Mouse (Mus musculus) Patski (cell line): ENCODE measurements around the gene Oma1. TPM values are rescaled to one million over a fixed set of nuclear protein-coding genes. Genes with fewer than 3 reads are reported as not detected.
A peak's percentile ranks its signal among the peaks of the same experiment; 100 is the strongest.

Experiments used
- ATAC-seq: fragments of 100-300 bp; one replicate; pipeline ENCODE4 v1.8.0; 2021
- CTCF ChIA-PET: fragments of 350-600 bp; sonication (Branson Sonifier 250); formaldehyde crosslinking; loops from one replicate; lab custom pipeline; 2022; ENCODE audit warnings: inconsistent platforms; lab: Charles Lee
- POLR2A ChIA-PET: fragments of 350-600 bp; sonication (Branson Sonifier 250); formaldehyde crosslinking; loops from one replicate; lab custom pipeline; 2022; ENCODE audit warnings: antibody characterized with exemption, inconsistent platforms; lab: Charles Lee
- DNase-seq: peaks from one replicate; pipeline ENCODE4 v3.0.0-alpha.2; 2011; ENCODE audit warnings: low read depth, low spot score
- H3K27me3 ChIP-seq: fragments of 371-371 bp; one replicate; pipeline ENCODE4 v1.5.1; 2021
- CTCF ChIP-seq: fragments of 100-300 bp; IDR thresholded peaks from one replicate; pipeline ENCODE4 v1.5.1; 2021
- in situ Hi-C: fragments of 300-500 bp; cut with MboI; formaldehyde crosslinking; loops from 3 replicates; pipeline ENCODE4 v1.11.1; 2018; ENCODE audit warnings: low pct_unique_long_range_greater_than_20kb, mixed read lengths
- polyA plus RNA-seq: library from polyadenylated mRNA; unstranded; gene quantifications from one replicate; pipeline ENCODE4 v1.2.3, GENCODE M21; 2021

Gene Oma1
- 6.6 TPM for polyA plus RNA-seq

DNA sequence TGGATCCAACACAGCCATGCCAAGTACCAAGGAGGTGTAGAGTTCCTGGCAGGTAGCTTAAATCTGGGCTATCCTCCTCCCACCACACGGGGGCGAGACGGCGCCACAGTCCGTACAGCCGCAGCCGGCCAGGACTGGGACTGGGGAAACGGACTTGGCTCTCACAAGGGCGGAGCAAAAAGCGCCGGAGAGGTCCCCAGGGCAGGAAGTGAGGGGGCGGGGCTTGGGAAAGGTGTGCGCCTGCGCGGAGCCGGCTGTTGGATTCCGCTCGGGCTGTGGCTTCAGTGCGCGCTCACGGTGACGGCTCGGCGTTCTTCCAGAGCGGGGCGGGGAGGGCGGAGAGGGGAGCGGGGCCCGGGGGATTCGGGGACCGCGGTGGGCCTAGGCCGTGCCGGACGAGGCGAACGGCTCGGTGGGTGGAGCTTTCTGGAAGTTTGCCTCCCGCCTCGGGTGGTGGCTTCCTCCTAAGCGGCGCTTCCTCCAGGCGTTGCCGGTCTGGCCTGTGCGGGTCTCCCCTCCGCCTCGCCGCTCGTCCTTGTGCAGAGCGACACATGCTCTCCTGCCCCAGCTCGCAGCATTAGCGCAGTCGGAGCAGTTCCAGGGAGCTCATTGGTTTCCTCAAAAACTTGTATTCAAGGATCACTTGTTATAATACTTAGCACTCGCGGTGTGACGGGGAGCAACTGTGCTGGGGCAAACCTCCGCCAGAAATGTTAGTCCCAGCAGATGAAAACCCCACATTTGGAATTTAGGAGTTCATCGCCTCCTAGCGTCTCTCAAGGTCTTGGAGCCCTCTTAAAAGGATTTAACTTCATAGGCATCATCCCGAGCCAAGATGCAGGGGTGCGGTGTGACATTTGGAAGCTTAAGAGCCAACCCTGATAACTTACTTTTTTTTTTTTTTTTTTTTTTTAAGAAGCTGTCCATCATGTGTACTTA, at the start of gene Oma1:
Oma1 (plus strand) TSS at position 226 of the 939 bp plus-strand sequence.
- in situ Hi-C loops: loop anchor here (5.0 to 25.0 kb wide), 2 partner anchors 33 to 1573 kb away; partner anchors contain the start of gene C8a
- DNase-seq (peak; percentile 79), ATAC-seq (peak; percentile 99)
- ChIA-PET CTCF (interaction anchor here (0.6 to 2.4 kb wide), 7 partner anchors 13 to 121 kb away, joined by 3 to 17 read pairs (median 7); no protein-coding TSS in a partner anchor), POLR2A (interaction anchor here (1.0 to 1.9 kb wide), 2 partner anchors 15 to 99 kb away, joined by 3 to 4 read pairs; partner anchors contain the start of gene Slc35d1)
- H3K27me3 ChIP-seq: peaks cover 3% of the 10 kb centered on the region
- peak; percentile 81 for TF ChIP-seq CTCF

DNA sequence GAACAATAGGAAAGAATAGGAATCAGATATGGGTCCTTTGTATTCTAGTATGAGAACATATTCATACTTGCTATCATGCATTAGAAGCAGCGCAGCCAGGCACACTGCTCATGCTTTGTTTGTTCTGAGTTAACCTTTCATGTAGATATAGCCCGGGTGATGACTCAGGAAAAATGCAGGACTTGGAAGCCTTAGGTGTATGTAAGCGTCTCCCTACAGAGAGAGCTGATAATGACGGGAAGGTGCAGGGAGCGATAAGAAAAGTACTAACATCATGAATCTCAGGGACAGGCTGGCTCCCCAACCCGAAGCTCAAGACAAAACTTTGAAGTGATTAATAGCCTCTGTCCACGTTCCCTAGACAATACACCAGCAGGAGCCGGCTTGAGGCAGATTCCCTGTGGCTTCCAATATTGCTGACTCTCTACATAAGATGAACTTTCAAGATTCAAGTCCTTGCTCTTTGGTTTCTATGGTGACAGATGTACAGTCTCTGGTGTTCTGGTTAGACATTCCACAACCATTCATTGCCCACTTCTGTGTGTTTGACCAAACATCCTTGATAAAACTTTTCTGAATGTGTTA, 49.7 kb upstream of the Oma1 start:
- CTCF ChIA-PET: no interaction called here
- POLR2A ChIA-PET: no interaction called here
- TF ChIP-seq CTCF: no peak
- in situ Hi-C loops: no loop called here
- H3K27me3 ChIP-seq: no peaks in the 10 kb centered on the region
- ATAC-seq: no peak
- no peak for DNase-seq

DNA sequence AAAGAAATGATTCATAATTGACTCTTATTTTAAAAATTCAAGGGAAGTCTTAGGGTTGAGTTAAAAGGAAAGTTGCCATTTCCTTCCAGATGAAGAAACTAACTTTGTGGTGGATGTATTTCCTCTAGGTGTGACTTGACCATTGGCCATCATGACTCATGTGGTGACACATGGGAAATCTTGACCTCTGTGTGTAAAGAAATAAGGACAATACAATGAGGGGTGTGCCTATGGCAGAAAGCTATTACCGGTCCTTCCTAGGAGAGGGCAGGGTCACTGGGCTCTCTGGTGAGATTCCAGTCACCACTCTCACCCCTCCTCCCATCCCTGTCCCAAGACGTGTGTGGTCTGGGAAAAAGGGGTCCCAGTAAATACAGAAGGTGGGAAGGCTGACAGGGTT, 48.4 kb upstream of the Oma1 start:
- CTCF ChIA-PET: no interaction called here

DNA sequence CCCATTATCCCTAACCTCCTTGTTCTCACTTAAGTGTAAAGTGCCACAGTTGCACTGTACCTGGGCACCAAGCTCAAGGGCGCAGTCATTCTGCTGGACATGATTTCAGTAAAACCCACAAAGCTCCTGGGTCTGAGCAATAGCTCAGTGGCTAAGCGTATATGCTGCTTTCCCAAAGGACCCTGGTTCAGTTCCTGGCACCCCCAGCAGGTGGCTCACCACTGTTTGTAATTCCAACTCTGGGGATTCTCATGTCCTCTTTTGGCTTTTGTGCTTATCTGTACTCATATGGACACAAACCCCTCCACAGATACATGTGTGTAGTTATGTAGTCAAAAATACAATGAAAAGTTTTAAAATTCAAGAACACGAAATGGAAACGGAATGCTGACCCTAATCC, 44.3 kb upstream of the Oma1 start:
- in situ Hi-C loops: no loop called here
- ATAC-seq (no peak), DNase-seq (no peak)
- H3K27me3 ChIP-seq: no peaks in the 10 kb centered on the region
- POLR2A ChIA-PET: no interaction called here
- CTCF ChIA-PET: interaction anchor here (1.1 kb wide), 1 partner anchor 15 kb away, joined by 3 read pairs; no protein-coding TSS in a partner anchor
- no peak for TF ChIP-seq CTCF

More for the DNA sequence above, 48.4 kb upstream of the Oma1 start:
- in situ Hi-C loops: no loop called here
- ATAC-seq (no peak), DNase-seq (no peak)
- POLR2A ChIA-PET: no interaction called here
- H3K27me3 ChIP-seq: no peaks in the 10 kb centered on the region
- no peak for TF ChIP-seq CTCF

DNA sequence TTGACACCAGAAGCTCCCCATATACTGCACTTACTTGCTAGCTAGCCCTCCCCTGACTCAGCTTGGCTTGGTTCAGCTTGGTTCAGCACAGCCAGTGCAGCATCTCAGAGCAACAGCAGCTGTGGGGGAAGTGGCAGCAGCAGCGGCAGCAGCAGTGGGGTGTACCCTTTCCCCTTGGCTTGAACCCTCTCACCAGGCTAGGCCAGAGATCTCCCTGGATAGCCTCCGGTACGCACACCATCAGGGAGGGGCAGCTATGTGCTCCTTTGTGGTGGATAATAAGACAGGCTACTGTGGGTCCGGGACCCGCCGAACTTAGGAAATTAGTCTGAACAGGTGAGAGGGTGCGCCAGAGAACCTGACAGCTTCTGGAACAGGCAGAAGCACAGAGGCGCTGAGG, 40.6 kb upstream of the Oma1 start:
- in situ Hi-C loops: no loop called here
- ATAC-seq: no peak
- TF ChIP-seq CTCF: no peak
- CTCF ChIA-PET: no interaction called here
- POLR2A ChIA-PET: no interaction called here
- no peaks in the 10 kb centered on the region for H3K27me3 ChIP-seq
- no peak for DNase-seq

DNA sequence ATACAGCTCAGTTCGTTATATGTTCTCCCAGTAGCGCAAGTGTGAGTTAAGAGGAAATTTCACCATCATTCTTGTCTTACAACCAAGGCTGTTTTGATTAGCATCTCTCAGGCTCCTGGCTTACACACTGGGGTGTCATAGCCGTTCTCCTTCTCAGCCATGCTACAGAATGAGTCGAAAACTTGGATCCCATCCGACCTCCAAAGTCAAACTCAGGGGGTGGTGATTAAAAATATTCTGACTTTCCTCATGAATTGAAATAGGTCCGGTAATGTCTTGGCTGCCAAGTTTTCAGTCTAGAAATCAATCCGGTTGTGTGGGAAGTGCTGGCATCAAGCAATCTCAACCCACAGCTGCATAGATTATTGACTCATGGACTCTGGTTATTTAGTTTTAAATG, 25.3 kb upstream of the Oma1 start:
- in situ Hi-C loops: no loop called here
- DNase-seq (no peak), ATAC-seq (no peak)
- peaks cover 3% of the 10 kb centered on the region for H3K27me3 ChIP-seq
- POLR2A ChIA-PET: no interaction called here
- CTCF ChIA-PET: no interaction called here
- TF ChIP-seq CTCF: no peak

DNA sequence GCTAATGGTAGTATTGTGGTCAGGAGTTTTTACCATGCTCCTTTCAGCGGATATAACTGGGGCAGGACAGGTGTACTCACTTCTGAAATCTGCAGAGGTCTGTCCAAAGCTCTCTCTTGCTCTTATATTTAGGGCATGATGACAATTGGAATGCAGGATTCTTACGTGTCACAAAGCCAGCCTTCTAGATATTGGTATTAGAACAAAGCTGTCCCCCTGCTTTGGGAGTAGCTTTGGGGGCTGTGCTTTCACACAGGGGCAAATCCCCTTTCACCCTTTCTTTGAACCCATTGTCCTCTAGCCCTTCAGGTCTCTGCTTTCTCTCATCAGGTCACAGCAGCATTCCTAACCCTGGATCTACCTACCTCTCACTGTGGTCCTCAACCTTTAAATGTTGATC, 22.8 kb upstream of the Oma1 start, which contains the start of gene 4921539E11Rik:
4921539E11Rik (minus strand) TSS at position 101 of the 400 bp plus-strand sequence.
- ATAC-seq (no peak), DNase-seq (no peak)
- no peak for TF ChIP-seq CTCF
- H3K27me3 ChIP-seq: peaks cover 6% of the 10 kb centered on the region
- ChIA-PET POLR2A (no interaction called here), CTCF (no interaction called here)
- in situ Hi-C loops: no loop called here

DNA sequence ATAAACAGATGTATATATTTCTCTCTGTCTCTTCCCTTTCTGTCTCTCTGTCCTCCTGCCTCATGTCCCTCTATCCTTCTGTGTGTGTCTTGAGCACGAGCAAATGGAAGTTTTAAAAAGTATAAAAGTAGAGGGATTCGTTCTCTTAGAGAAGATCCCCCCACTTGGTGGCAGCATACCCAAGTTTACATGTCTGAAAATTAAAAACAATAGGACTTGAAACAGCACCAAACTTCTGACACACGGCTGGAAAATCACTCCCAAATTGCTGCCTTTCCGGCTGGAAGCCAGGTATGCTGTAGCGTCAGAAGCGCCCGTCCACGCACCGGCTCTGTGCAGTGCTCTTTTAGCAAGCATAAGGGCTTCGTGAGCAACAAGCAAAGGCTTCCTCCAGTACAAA, 14.3 kb upstream of the Oma1 start:
- ChIA-PET CTCF (no interaction called here), POLR2A (no interaction called here)
- in situ Hi-C loops: no loop called here
- no peak for DNase-seq
- TF ChIP-seq CTCF: no peak
- ATAC-seq: no peak
- peaks cover 3% of the 10 kb centered on the region for H3K27me3 ChIP-seq

DNA sequence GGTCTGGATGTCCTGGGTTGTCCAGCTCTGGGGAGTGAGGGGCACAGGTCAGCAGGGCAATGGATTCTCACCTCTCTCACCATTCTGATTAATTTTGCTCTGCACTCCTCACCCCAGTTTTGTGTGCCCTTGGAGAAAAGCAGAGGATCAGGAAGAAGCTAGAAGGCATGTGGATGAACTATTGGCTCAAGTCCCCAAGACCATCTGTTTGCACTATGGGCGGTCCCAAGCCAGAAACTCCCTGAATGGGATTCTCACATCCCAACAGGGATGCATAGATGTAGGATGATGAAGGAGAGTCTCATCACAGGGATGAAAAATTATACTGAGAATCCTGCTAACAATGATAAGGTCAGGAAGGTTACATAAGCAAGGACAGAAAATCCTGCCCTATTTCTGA, 9.8 kb upstream of the Oma1 start:
- ChIA-PET POLR2A (no interaction called here), CTCF (no interaction called here)
- DNase-seq: no peak
- no peak for TF ChIP-seq CTCF
- H3K27me3 ChIP-seq: peaks cover 3% of the 10 kb centered on the region
- in situ Hi-C loops: loop anchor here (25.0 kb wide), 1 partner anchor 1583 kb away; the partner anchor contains the start of gene C8a
- ATAC-seq: no peak

DNA sequence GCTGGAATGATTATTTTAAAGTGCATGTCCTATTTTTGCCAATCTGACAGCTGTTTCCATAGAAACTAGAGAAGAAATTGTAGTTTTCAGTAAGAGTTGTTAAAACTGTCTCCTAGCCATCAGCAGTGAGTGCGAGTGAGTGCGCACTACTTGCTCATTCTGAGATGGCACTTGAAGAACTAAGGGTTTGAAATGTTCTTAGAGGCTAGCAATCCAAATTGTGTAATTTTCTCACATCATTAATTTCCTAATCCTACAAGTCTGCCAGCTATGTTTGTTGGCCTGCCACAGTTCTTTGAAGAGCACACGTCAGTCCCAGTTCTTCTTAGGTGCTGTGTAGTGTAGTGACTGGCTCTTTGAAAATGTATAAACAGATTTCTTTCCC, 906 bp downstream of the Oma1 start:
- in situ Hi-C loops: loop anchor here (5.0 to 25.0 kb wide), 2 partner anchors 33 to 1573 kb away; partner anchors contain the start of gene C8a
- H3K27me3 ChIP-seq: peaks cover under 1% of the 10 kb centered on the region
- ChIA-PET CTCF (interaction anchor here (0.6 to 2.4 kb wide), 6 partner anchors 12 to 120 kb away, joined by 3 to 17 read pairs (median 8); no protein-coding TSS in a partner anchor), POLR2A (interaction anchor here (1.9 kb wide), 1 partner anchor 14 kb away, joined by 4 read pairs; no protein-coding TSS in a partner anchor)
- ATAC-seq: peak; percentile 37
- TF ChIP-seq CTCF: no peak
- DNase-seq: peak; percentile 53
